Mouse (Mus musculus): ENCODE results near the gene Trappc3l. TPM values are rescaled to one million over a fixed set of nuclear protein-coding genes. Genes with fewer than 3 reads are reported as not detected.

The Trappc3l gene
- polyA plus RNA-seq, 1 experiment from 2014 or later, result not detected

GRCm38 (mm10) chr10:34141693-34142092 lies 104.3 kb downstream of the Trappc3l start:
- ATAC-seq (ENCODE audit: low read depth), result no peak
- Histone ChIP-seq H3K27ac (ENCODE audit: low read length) (no peak overlapping the region), H3K4me3 (ENCODE audit: low read depth, low read length) (no peak overlapping the region), H3K4me1 (ENCODE audit: control insufficient read depth, low read depth, low read length) (no peaks in the 10 kb centered on the region), H3K36me3 (ENCODE audit: control insufficient read depth, insufficient read depth) (no peaks in the 10 kb centered on the region), H3K27me3 (ENCODE audit: control insufficient read depth, insufficient read depth, low read depth, low read length) (no peaks in the 10 kb centered on the region), H3K4me2 (ENCODE audit: low read depth, low read length) (no peak overlapping the region), H3K9me3 (replicated peaks; ENCODE audit: control insufficient read depth, low read length) (no peaks in the 10 kb centered on the region), H3K9ac (ENCODE audit: low read depth, low read length) (no peak overlapping the region)
- WGBS (ENCODE audit: insufficient replicate concordance), result 47% methylated on average over 2 of the region's 2 CpGs

DNA sequence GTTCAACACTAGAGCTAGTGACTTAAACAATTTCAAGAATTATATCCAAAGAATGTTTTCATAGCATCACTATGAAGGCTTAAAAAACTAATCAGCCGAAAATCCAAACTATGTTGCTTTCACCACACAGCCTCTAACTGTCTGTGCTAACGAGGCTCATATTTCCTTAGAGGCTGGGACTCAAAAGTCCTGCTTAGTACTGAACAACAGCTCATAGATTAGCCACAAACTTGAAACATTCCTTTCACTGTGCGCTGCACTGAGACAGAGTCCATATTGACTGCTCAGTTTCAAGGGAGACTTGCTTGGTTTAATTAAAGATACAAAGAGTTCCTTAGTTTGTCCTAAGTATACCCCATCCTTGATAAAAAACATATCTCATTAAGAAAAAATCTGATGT lies 112.4 kb downstream of the Trappc3l start:
- Histone ChIP-seq H3K4me3 (ENCODE audit: low read depth, low read length) (no peak overlapping the region), H3K27ac (ENCODE audit: low read length) (no peak overlapping the region), H3K9ac (ENCODE audit: low read depth, low read length) (no peak overlapping the region), H3K27me3 (ENCODE audit: control insufficient read depth, insufficient read depth, low read depth, low read length) (no peaks in the 10 kb centered on the region), H3K4me1 (ENCODE audit: control insufficient read depth, low read depth, low read length) (no peaks in the 10 kb centered on the region), H3K4me2 (ENCODE audit: low read depth, low read length) (no peak overlapping the region), H3K9me3 (replicated peaks; ENCODE audit: control insufficient read depth, low read length) (no peaks in the 10 kb centered on the region), H3K36me3 (ENCODE audit: control insufficient read depth, insufficient read depth) (no peaks in the 10 kb centered on the region)
- whole genome bisulfite sequencing (ENCODE audit: insufficient replicate concordance), result 67% methylated on average over 3 of the region's 3 CpGs
- ATAC-seq (ENCODE audit: low read depth), result no peak

DNA sequence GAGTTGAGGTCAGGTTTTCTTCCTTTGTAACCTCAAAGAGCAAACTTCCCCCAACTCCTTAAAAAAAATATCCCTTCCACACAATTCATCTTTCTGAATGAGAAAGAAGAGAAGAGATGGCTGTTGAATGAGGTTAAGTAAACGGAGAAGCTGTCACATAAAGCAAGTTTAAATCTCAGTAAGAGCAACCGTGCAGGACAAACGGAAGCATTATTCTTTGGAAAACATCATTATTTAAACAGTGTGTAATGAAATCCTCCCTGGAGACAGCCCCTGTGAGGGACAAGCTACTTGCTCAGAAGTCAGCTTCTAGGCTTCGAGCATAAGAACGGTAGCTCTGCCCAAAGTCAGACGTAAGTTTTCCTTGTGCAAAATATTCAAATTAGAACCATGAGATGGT lies 113.1 kb downstream of the Trappc3l start:
- WGBS (ENCODE audit: insufficient replicate concordance), result 56% methylated on average over 6 of the region's 6 CpGs
- ATAC-seq (ENCODE audit: low read depth), result no peak

DNA sequence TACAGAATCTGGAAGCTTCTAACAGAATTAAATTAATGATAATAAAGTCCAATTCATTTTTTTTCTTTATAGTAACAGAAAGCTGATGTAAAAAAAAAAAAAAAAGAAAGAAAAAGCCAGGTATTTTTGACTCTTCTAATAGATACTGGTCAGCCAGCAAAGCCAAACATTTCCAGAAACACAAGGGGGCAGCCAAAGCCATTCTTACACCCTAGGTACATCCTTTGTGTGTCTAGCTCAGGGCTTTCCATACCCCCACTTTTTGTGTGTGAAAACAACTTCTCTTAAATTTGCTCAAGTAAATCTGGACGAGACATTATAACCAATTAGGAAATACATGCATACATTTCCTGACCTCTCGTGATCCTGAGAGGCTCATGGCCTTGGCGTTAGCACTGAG lies 114.4 kb downstream of the Trappc3l start:
- H3K4me1 ChIP-seq (ENCODE audit: control insufficient read depth, low read depth, low read length), result no peaks in the 10 kb centered on the region
- ATAC-seq (ENCODE audit: low read depth), result no peak
- 63% methylated on average over 3 of the region's 3 CpGs for WGBS (ENCODE audit: insufficient replicate concordance)
- H3K9ac ChIP-seq (ENCODE audit: low read depth, low read length), result no peak overlapping the region
- no peaks in the 10 kb centered on the region for H3K9me3 ChIP-seq (replicated peaks; ENCODE audit: control insufficient read depth, low read length)
- H3K4me2 ChIP-seq (ENCODE audit: low read depth, low read length), result no peak overlapping the region
- H3K4me3 ChIP-seq (ENCODE audit: low read depth, low read length), result no peak overlapping the region
- no peak overlapping the region for H3K27ac ChIP-seq (ENCODE audit: low read length)
- no peaks in the 10 kb centered on the region for H3K27me3 ChIP-seq (ENCODE audit: control insufficient read depth, insufficient read depth, low read depth, low read length)
- H3K36me3 ChIP-seq (ENCODE audit: control insufficient read depth, insufficient read depth), result no peaks in the 10 kb centered on the region

More for the DNA sequence above, 113.1 kb downstream of the Trappc3l start:
- H3K4me1 ChIP-seq (ENCODE audit: control insufficient read depth, low read depth, low read length), result no peaks in the 10 kb centered on the region
- H3K9me3 ChIP-seq (replicated peaks; ENCODE audit: control insufficient read depth, low read length), result no peaks in the 10 kb centered on the region
- no peak overlapping the region for H3K9ac ChIP-seq (ENCODE audit: low read depth, low read length)
- no peaks in the 10 kb centered on the region for H3K27me3 ChIP-seq (ENCODE audit: control insufficient read depth, insufficient read depth, low read depth, low read length)
- no peaks in the 10 kb centered on the region for H3K36me3 ChIP-seq (ENCODE audit: control insufficient read depth, insufficient read depth)
- H3K27ac ChIP-seq (ENCODE audit: low read length), result no peak overlapping the region
- H3K4me3 ChIP-seq (ENCODE audit: low read depth, low read length), result no peak overlapping the region
- no peak overlapping the region for H3K4me2 ChIP-seq (ENCODE audit: low read depth, low read length)

DNA sequence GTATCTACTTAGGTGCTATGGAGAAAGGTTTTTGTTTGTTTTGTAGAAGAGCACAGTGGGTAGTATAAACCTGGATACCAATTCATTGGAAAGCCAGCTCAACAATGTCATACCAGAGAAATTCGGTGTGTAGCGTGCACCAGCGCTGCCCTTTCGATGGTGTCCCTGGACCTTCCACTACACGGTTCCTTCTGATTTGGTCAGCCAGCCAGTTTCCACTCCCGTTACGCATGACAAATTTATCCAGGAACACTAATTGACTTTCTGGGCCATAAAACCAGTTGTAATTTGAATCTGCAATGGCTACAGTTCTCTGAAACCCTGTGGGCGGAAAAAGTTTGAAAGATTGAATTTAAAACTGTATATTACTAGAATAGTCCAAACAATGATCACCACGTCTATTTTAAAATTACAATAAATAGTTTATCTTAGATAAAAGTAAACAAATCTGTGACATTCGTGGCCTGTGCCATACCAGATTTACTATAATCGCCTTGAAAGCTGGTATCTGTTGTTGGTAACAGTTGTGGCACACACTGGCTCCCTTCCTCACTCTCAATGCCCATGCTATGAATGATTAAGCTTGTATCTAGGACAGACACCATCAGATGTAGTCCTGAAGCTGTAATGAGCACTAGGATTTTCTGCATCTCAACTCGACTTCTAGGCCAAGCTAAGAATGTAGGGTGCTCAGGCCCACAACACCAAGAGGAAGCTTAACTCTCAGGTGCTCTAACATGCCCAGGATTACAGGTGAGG lies 118.6 kb downstream of the Trappc3l start:
- Histone ChIP-seq H3K36me3 (ENCODE audit: control insufficient read depth, insufficient read depth) (no peaks in the 10 kb centered on the region), H3K4me1 (ENCODE audit: control insufficient read depth, low read depth, low read length) (no peaks in the 10 kb centered on the region), H3K4me2 (ENCODE audit: low read depth, low read length) (no peak overlapping the region), H3K27ac (ENCODE audit: low read length) (no peak overlapping the region), H3K27me3 (ENCODE audit: control insufficient read depth, insufficient read depth, low read depth, low read length) (no peaks in the 10 kb centered on the region), H3K9me3 (replicated peaks; ENCODE audit: control insufficient read depth, low read length) (no peaks in the 10 kb centered on the region), H3K4me3 (ENCODE audit: low read depth, low read length) (no peak overlapping the region), H3K9ac (ENCODE audit: low read depth, low read length) (no peak overlapping the region)
- no peak for ATAC-seq (ENCODE audit: low read depth)
- WGBS (ENCODE audit: insufficient replicate concordance), result 73% methylated on average over 12 of the region's 12 CpGs

Other genes starting within 250 kb of the Trappc3l start
- not detected in 2 replicates for gene Sult3a1, start 179.9 kb upstream of the Trappc3l start, polyA plus RNA-seq (2015; fragmentation: Nextera tagmentation; extraction: Ambion mirVana)
- 0.06 TPM in 1 of 2 replicates, not detected in the other for gene Rsph4a, start 132.5 kb upstream of the Trappc3l start, polyA plus RNA-seq (2015; fragmentation: Nextera tagmentation; extraction: Ambion mirVana)
- 7.1 and 7.9 TPM in 2 replicates for gene Zup1, start 86.3 kb upstream of the Trappc3l start, polyA plus RNA-seq (2015; fragmentation: Nextera tagmentation; extraction: Ambion mirVana)
- gene Rwdd1, start 18.0 kb upstream of the Trappc3l start, polyA plus RNA-seq (2015; fragmentation: Nextera tagmentation; extraction: Ambion mirVana), result 29.9 and 34.4 TPM in 2 replicates
- gene Calhm4, start 6.7 kb downstream of the Trappc3l start, polyA plus RNA-seq (2015; fragmentation: Nextera tagmentation; extraction: Ambion mirVana), result not detected in 2 replicates
- gene Calhm5, start 58.9 kb downstream of the Trappc3l start, polyA plus RNA-seq (2015; fragmentation: Nextera tagmentation; extraction: Ambion mirVana), result 0.02 and 0.05 TPM in 2 replicates
- gene Calhm6, start 90.4 kb downstream of the Trappc3l start, polyA plus RNA-seq (2015; fragmentation: Nextera tagmentation; extraction: Ambion mirVana), result 1.8 and 2.4 TPM in 2 replicates
- gene Dse, start 170.1 kb downstream of the Trappc3l start, polyA plus RNA-seq (2015; fragmentation: Nextera tagmentation; extraction: Ambion mirVana), result 6.5 and 6.9 TPM in 2 replicates
- 22.5 and 24.5 TPM in 2 replicates for gene Tspyl1, start 244.6 kb downstream of the Trappc3l start, polyA plus RNA-seq (2015; fragmentation: Nextera tagmentation; extraction: Ambion mirVana)

All from liver, embryonic 16.5 days (tissue).